Mouse (Mus musculus): ENCODE measurements around the gene Rps11.
A peak's percentile ranks its signal among the peaks of the same experiment; 100 is the strongest.
"Not testable (repeated sequence)": the region's sequence is repeated elsewhere in the genome, so short reads cannot be mapped to it uniquely, and the experiment has no call there.

Gene Rps11

GRCm38 (mm10) chr7:45131850-45132249 lies 7.6 kb upstream of the Rps11 start:
- no peak for DNase-seq (ENCODE audit: low spot score)

- DNase-seq (ENCODE audit: low spot score) = no peak
These were observed 5.7 kb upstream of the Rps11 start for GRCm38 (mm10) chr7:45129776-45130512.

- DNase-seq (ENCODE audit: low spot score) = no peak
These were observed 5.1 kb upstream of the Rps11 start for GRCm38 (mm10) chr7:45129318-45129717.

- peak; percentile 99 for DNase-seq (ENCODE audit: low spot score)
These were observed 4.5 kb upstream of the Rps11 start, which contains the start of gene Rpl13a for GRCm38 (mm10) chr7:45128624-45129246. TSS of gene Rpl13a (minus strand) at chr7:45128761.

GRCm38 (mm10) chr7:45127700-45128224 lies 3.5 kb upstream of the Rps11 start:
- DNase-seq (ENCODE audit: low spot score) = no peak

GRCm38 (mm10) chr7:45126844-45127699 lies 2.8 kb upstream of the Rps11 start:
- DNase-seq (ENCODE audit: low spot score) = no peak

- DNase-seq (ENCODE audit: low spot score) = no peak
These were observed 2.1 kb upstream of the Rps11 start for GRCm38 (mm10) chr7:45126147-45126843.

GRCm38 (mm10) chr7:45125649-45126048 lies 1.4 kb upstream of the Rps11 start:
- DNase-seq (ENCODE audit: low spot score) = not testable (repeated sequence)

GRCm38 (mm10) chr7:45125144-45125600 lies 933 bp upstream of the Rps11 start:
- no peak for DNase-seq (ENCODE audit: low spot score)

GRCm38 (mm10) chr7:45123186-45123570 lies 1.1 kb downstream of the Rps11 start:
- no peak for DNase-seq (ENCODE audit: low spot score)

- no peak for DNase-seq (ENCODE audit: low spot score)
These were observed 1.6 kb downstream of the Rps11 start for GRCm38 (mm10) chr7:45122561-45123185.

GRCm38 (mm10) chr7:45121966-45122365 lies 2.3 kb downstream of the Rps11 start:
- DNase-seq (ENCODE audit: low spot score) = no peak

GRCm38 (mm10) chr7:45121404-45121803 lies 2.8 kb downstream of the Rps11 start:
- DNase-seq (ENCODE audit: low spot score) = no peak

- no peak for DNase-seq (ENCODE audit: low spot score)
These were observed 4.2 kb downstream of the Rps11 start for GRCm38 (mm10) chr7:45119780-45120709.

GRCm38 (mm10) chr7:45118336-45118735 lies 5.9 kb downstream of the Rps11 start:
- DNase-seq (ENCODE audit: low spot score) = no peak

- no peak for DNase-seq (ENCODE audit: low spot score)
These were observed 6.7 kb downstream of the Rps11 start for GRCm38 (mm10) chr7:45117566-45117965.

- DNase-seq (ENCODE audit: low spot score) = no peak
These were observed 10.8 kb downstream of the Rps11 start for GRCm38 (mm10) chr7:45113476-45113875.

- no peak for DNase-seq (ENCODE audit: low spot score)
These were observed 11.7 kb downstream of the Rps11 start for GRCm38 (mm10) chr7:45112529-45112928.

GRCm38 (mm10) chr7:45111940-45112339 lies 12.3 kb downstream of the Rps11 start:
- no peak for DNase-seq (ENCODE audit: low spot score)

- DNase-seq (ENCODE audit: low spot score) = not testable (repeated sequence)
These were observed 14.2 kb downstream of the Rps11 start for GRCm38 (mm10) chr7:45110089-45110488.
